ENCODE assay signal across 14 mouse cellular contexts in genomic region chr3:116620636-116621370, GRCm38 (mm10). TPM values are rescaled to one million over a fixed set of nuclear protein-coding genes. Genes with fewer than 3 reads are reported as not detected.
DNase-seq lines count a peak whose midpoint lies in the region; ATAC-seq and TF ChIP-seq lines count a peak whose summit lies in the region.
"Had no signal": no experiment of that assay in that cellular context is flagged by ENCODE, and none has a peak within 500 bp of the region (broad histone marks: within the 10 kb centered on the region; RNA-seq: fewer than 3 reads in every experiment).

No protein-coding gene starts in this region.

- no peaks in the 10 kb centered on the region for H3K27me3 ChIP-seq in CH12.LX (replicated peaks)
- H3K27me3 ChIP-seq in liver, embryonic 14.5 days (ENCODE audit: control insufficient read depth, insufficient read depth, low read length), result no peaks in the 10 kb centered on the region
- H3K27me3 ChIP-seq: lung, embryonic 15.5 days had no signal

- TF ChIP-seq EP300 in CH12.LX (IDR thresholded peaks at IDR 0.05; ENCODE audit: low read length), result peak; percentile 21; the same call in 1 of the 2 replicates
- no peak for TF ChIP-seq EP300 in liver, embryonic 14.5 days (IDR thresholded peaks at IDR 0.05; ENCODE audit: low read depth)

- no peaks in the 10 kb centered on the region for H3K79me2 ChIP-seq in CH12.LX (replicated peaks; ENCODE audit: control insufficient read depth, extremely low read depth, insufficient read depth, poor library complexity, severe bottlenecking)

- peak; percentile 30 for DNase-seq in 416B (ENCODE audit: low read depth)
- DNase-seq in CH12.LX (ENCODE audit: extremely low read depth), result peak; percentile 54
- peak; percentile 59 for DNase-seq in c-Kit-positive CD71-positive TER-119-positive erythroid progenitor cells, embryonic 14.5 days (ENCODE audit: low spot score)
- peak in 2 of 3 experiments; percentile 47 to 51 for DNase-seq in liver, embryonic 14.5 days (ENCODE audit: low read depth in 3 of 3, low spot score in 3 of 3)
- DNase-seq in ovary, postnatal 14 days (ENCODE audit: low spot score), result no peak
- DNase-seq in yolk sac, embryonic 10.5 days (ENCODE audit: low spot score), result no peak
- no peak for DNase-seq in kidney, adult 9 months
- DNase-seq: cerebellum, adult 18-20 months; heart, postnatal 14 days had no signal

- in situ Hi-C loops in CH12.LX (cut with MboI; ENCODE audit: low pct_ligation_motif_present, low pct_unique_long_range_greater_than_20kb, low sequenced_read_pairs), result no loop called here

- H3K4me3 ChIP-seq in CH12.LX (replicated peaks in 1 of 3; ENCODE audit: low read depth in 2 of 3, low read length in 2 of 3, poor library complexity in 1 of 3), result no peak overlapping the region
- no peak overlapping the region for H3K4me3 ChIP-seq in liver, embryonic 14.5 days (ENCODE audit: insufficient read depth in 1 of 2, low read depth in 2 of 2, low read length in 2 of 2)
- H3K4me3 ChIP-seq: erythroblast, embryonic 14.5 days; limb, embryonic 10.5 days; lung, embryonic 15.5 days; midbrain, embryonic 10.5 days had no signal

- H3K36me3 ChIP-seq in CH12.LX (replicated peaks in 1 of 2; ENCODE audit: control insufficient read depth in 1 of 2, insufficient read depth in 1 of 2, low read length in 1 of 2), result peaks cover 16 to 58% of the 10 kb centered on the region in 2 experiments
- peaks cover 40% of the 10 kb centered on the region for H3K36me3 ChIP-seq in liver, embryonic 14.5 days (replicated peaks; ENCODE audit: control insufficient read depth, insufficient read depth, low read depth)

- TF ChIP-seq RAD21 in CH12.LX (IDR thresholded peaks at IDR 0.05; ENCODE audit: low read depth, low read length), result no peak

- 0 out of 2 replicates have a peak overlapping the region, but pooled peaks have one; percentile 39 for H3K27ac ChIP-seq in CH12.LX (ENCODE audit: insufficient read depth, low read depth)
- peak overlapping the region; percentile 20 for H3K27ac ChIP-seq in liver, embryonic 14.5 days
- H3K27ac ChIP-seq: hindbrain, postnatal 0 days; limb, embryonic 10.5 days; lung, embryonic 15.5 days; midbrain, embryonic 10.5 days had no signal

- dilution Hi-C loops in CH12.LX (cut with MboI; ENCODE audit: extremely low pct_ligation_motif_present, extremely low pct_unique_long_range_greater_than_20kb, low sequenced_read_pairs), result no loop called here

- 49% methylated on average over 7 of the region's 7 CpGs for WGBS in liver, embryonic 14.5 days (ENCODE audit: insufficient replicate concordance)

- TF ChIP-seq POLR2A in CH12.LX (IDR thresholded peaks at IDR 0.05; ENCODE audit: low read depth, low read length), result no peak

- H3K9ac ChIP-seq in CH12.LX (ENCODE audit: insufficient read depth, low read depth), result peak overlapping the region; percentile 32; the same call in 1 of the 2 replicates
- peak overlapping the region; percentile 13; the same call in 1 of the 2 replicates for H3K9ac ChIP-seq in liver, embryonic 14.5 days (replicated peaks)
- H3K9ac ChIP-seq: lung, embryonic 15.5 days had no signal

- ATAC-seq in liver, embryonic 14.5 days (ENCODE audit: insufficient read depth), result peak; percentile 92
- ATAC-seq: hindbrain, postnatal 0 days had no signal

- peaks cover 2 to 5% of the 10 kb centered on the region in 2 experiments; a peak in 1 of 4 replicates for H3K4me1 ChIP-seq in CH12.LX (ENCODE audit: control insufficient read depth in 1 of 2, insufficient read depth in 2 of 2)
- peaks cover 7% of the 10 kb centered on the region in 2 experiments; a peak in 3 of 4 replicates for H3K4me1 ChIP-seq in liver, embryonic 14.5 days (replicated peaks; ENCODE audit: control insufficient read depth in 2 of 2, insufficient read depth in 2 of 2, low read length in 1 of 2)
- H3K4me1 ChIP-seq: limb, embryonic 10.5 days; lung, embryonic 15.5 days; midbrain, embryonic 10.5 days had no signal

- H3K9me3 ChIP-seq in CH12.LX (replicated peaks; ENCODE audit: low read length), result no peaks in the 10 kb centered on the region
- H3K9me3 ChIP-seq in liver, embryonic 14.5 days (ENCODE audit: control insufficient read depth, low read length), result no peaks in the 10 kb centered on the region
- H3K9me3 ChIP-seq: limb, embryonic 10.5 days; lung, embryonic 15.5 days; midbrain, embryonic 10.5 days had no signal

- H3K4me2 ChIP-seq in CH12.LX (ENCODE audit: insufficient read depth, low read depth, poor library complexity, severe bottlenecking), result no peak overlapping the region
- no peak overlapping the region for H3K4me2 ChIP-seq in liver, embryonic 14.5 days (ENCODE audit: low read depth)
- H3K4me2 ChIP-seq: lung, embryonic 15.5 days had no signal

- TF ChIP-seq CTCF in CH12.LX (conservative IDR thresholded peaks at IDR 0.05 in 1 of 2, IDR thresholded peaks at IDR 0.05 in 1 of 2; ENCODE audit: low read depth in 2 of 2, low read length in 2 of 2), result no peak
- no peak for TF ChIP-seq CTCF in liver, embryonic 14.5 days (IDR thresholded peaks at IDR 0.05; ENCODE audit: low read depth)

TF ChIP-seq in CH12.LX, 34 proteins besides CTCF, POLR2A, EP300 and RAD21:
- TF ChIP-seq MAX (IDR thresholded peaks at IDR 0.05; ENCODE audit: low read length) (peak; percentile 85), RCOR1 (conservative IDR thresholded peaks at IDR 0.05; ENCODE audit: low read depth, low read length) (no peak), ETS1 (conservative IDR thresholded peaks at IDR 0.05; ENCODE audit: low read depth, low read length) (peak; percentile 44; the same call in 1 of the 2 replicates), IRF4 (IDR thresholded peaks at IDR 0.05; ENCODE audit: low read depth, low read length) (peak; percentile 75), MYC (IDR thresholded peaks at IDR 0.05; ENCODE audit: low read depth, low read length) (peak; percentile 88; the same call in 1 of the 2 replicates), HCFC1 (IDR thresholded peaks at IDR 0.05; ENCODE audit: low read depth, low read length) (no peak), SIN3A (IDR thresholded peaks at IDR 0.05; ENCODE audit: low read length) (peak; percentile 36; the same call in 1 of the 2 replicates), JUN (IDR thresholded peaks at IDR 0.05; ENCODE audit: insufficient read depth, low read depth, low read length) (peak; percentile 24; the same call in 1 of the 2 replicates), ZMIZ1 (IDR thresholded peaks at IDR 0.05; ENCODE audit: low read depth, low read length) (no peak), MAFK (IDR thresholded peaks at IDR 0.05; ENCODE audit: insufficient replicate concordance, low read length) (peak; percentile 76; the same call in 1 of the 2 replicates), MXI1 (IDR thresholded peaks at IDR 0.05; ENCODE audit: low read depth, low read length) (peak; percentile 42; the same call in 1 of the 2 replicates), BHLHE40 (IDR thresholded peaks at IDR 0.05; ENCODE audit: low read depth, low read length) (peak; percentile 97)

RNA-seq across cellular contexts. Expression of gene Trmt13, which starts 6.4 kb away (rescaled TPM):
- total RNA-seq in CH12.LX (2012; rRNA removed) (11.1 and 13.9 TPM in 2 replicates), CH12.LX (2014; rRNA removed) (9.9 and 15.5 TPM in 2 replicates)
- polyA plus RNA-seq in CH12.LX (2012; ENCODE audit: insufficient read length, low read depth), result 18.3 and 20.9 TPM in 2 replicates
- 3.7 and 7.3 TPM in 2 replicates for polyA plus RNA-seq in liver, embryonic 14.5 days (2012; rRNA removed)
- polyA plus RNA-seq in liver, embryonic 14.5 days (2014; fragmentation: Nextera tagmentation; extraction: Ambion mirVana), result 5.2 and 7.8 TPM in 2 replicates

RNA-seq across cellular contexts. Expression of gene Sass6, which starts 26.0 kb away (rescaled TPM):
- total RNA-seq in CH12.LX (2012; rRNA removed), result 10.0 and 12.5 TPM in 2 replicates
- 12.4 and 14.2 TPM in 2 replicates for total RNA-seq in CH12.LX (2014; rRNA removed)
- 23.1 and 24.6 TPM in 2 replicates for polyA plus RNA-seq in CH12.LX (2012; ENCODE audit: insufficient read length, low read depth)
- polyA plus RNA-seq in liver, embryonic 14.5 days (2012; rRNA removed), result 4.7 and 7.7 TPM in 2 replicates
- polyA plus RNA-seq in liver, embryonic 14.5 days (2014; fragmentation: Nextera tagmentation; extraction: Ambion mirVana), result 16.1 and 18.9 TPM in 2 replicates

RNA-seq across cellular contexts. Expression of gene Mfsd14a, which starts 41.7 kb away (rescaled TPM):
- 27.0 and 34.0 TPM in 2 replicates for total RNA-seq in CH12.LX (2012; rRNA removed)
- 64.5 and 70.4 TPM in 2 replicates for total RNA-seq in CH12.LX (2014; rRNA removed)
- polyA plus RNA-seq in CH12.LX (2012; ENCODE audit: insufficient read length, low read depth), result 43.8 and 45.9 TPM in 2 replicates
- polyA plus RNA-seq in liver, embryonic 14.5 days (2012; rRNA removed), result 12.3 and 15.5 TPM in 2 replicates
- 33.0 and 35.1 TPM in 2 replicates for polyA plus RNA-seq in liver, embryonic 14.5 days (2014; fragmentation: Nextera tagmentation; extraction: Ambion mirVana)

RNA-seq across cellular contexts. Expression of gene Lrrc39, which starts 58.0 kb away (rescaled TPM):
- total RNA-seq in CH12.LX (2012; rRNA removed), result 0.38 and 0.42 TPM in 2 replicates
- not detected in 2 replicates for total RNA-seq in CH12.LX (2014; rRNA removed)
- polyA plus RNA-seq in CH12.LX (2012; ENCODE audit: insufficient read length, low read depth), result 0.69 and 0.74 TPM in 2 replicates
- 2.2 and 2.6 TPM in 2 replicates for polyA plus RNA-seq in liver, embryonic 14.5 days (2012; rRNA removed)
- polyA plus RNA-seq in liver, embryonic 14.5 days (2014; fragmentation: Nextera tagmentation; extraction: Ambion mirVana), result 3.1 TPM in 2 replicates

Comparison
In these comparisons a context has a peak if more than half of its experiments do, and no peak if none do; other contexts are left out.
1. DNase-seq: peak in 416B (single experiment), CH12.LX (single experiment), c-Kit-positive CD71-positive TER-119-positive erythroid progenitor cells, embryonic 14.5 days (single experiment) and liver, embryonic 14.5 days (2 of 3); none in ovary, postnatal 14 days (single experiment), yolk sac, embryonic 10.5 days (single experiment) and kidney, adult 9 months (single experiment).